Mouse (Mus musculus) small intestine, adult 2 months (tissue): ENCODE measurements at regions not wholly inside any gene's neighbourhood (a gene's known extent, or its start where the extent isn't known, plus 50 kb on each side); places are given as distances from the start of the nearest gene placed in this dataset.

Experiments
- CTCF ChIP-seq: fragments of 200-500 bp; IDR thresholded peaks from 2 replicates; pipeline ENCODE4 v1.5.1; 2012; ENCODE audit warnings: low read depth, mild to moderate bottlenecking, control low read depth, inconsistent platforms, low read length, moderate library complexity, mixed read lengths; ENCODE audit not compliant: insufficient replicate concordance, insufficient read length; ENCODE audit errors: extremely low read depth
- POLR2A ChIP-seq: fragments of 200-500 bp; IDR thresholded peaks from 2 replicates; pipeline ENCODE4 v1.6.1; 2012; ENCODE audit warnings: low read depth, mild to moderate bottlenecking, control low read depth, inconsistent platforms, low read length, moderate library complexity

GRCm38 (mm10) chr3:52554490-52554889 is 286.4 kb downstream of the Foxo1 start:
- TF ChIP-seq POLR2A (no peak), CTCF (no peak)
